Mouse (Mus musculus) splenic B cell, adult 2 months (primary cell): Measurements from ENCODE around the gene Adrm1.

Source experiments
- DNase-seq: peaks from one replicate; pipeline ENCODE4 v3.0.0-alpha.2; 2011; ENCODE audit warnings: low read depth, low spot score
- H3K27me3 ChIP-seq: 2 replicates; pipeline ENCODE4 v1.6.1; 2012; ENCODE audit warnings: mild to moderate bottlenecking, low read length, moderate library complexity, mixed read lengths; ENCODE audit not compliant: control insufficient read depth, poor library complexity, insufficient read depth, severe bottlenecking
- H3K36me3 ChIP-seq: 2 replicates; pipeline ENCODE4 v1.6.1; 2012; ENCODE audit warnings: mild to moderate bottlenecking, low read length, moderate library complexity, mixed read lengths; ENCODE audit not compliant: control insufficient read depth, poor library complexity, insufficient read depth, severe bottlenecking

Gene Adrm1

DNA sequence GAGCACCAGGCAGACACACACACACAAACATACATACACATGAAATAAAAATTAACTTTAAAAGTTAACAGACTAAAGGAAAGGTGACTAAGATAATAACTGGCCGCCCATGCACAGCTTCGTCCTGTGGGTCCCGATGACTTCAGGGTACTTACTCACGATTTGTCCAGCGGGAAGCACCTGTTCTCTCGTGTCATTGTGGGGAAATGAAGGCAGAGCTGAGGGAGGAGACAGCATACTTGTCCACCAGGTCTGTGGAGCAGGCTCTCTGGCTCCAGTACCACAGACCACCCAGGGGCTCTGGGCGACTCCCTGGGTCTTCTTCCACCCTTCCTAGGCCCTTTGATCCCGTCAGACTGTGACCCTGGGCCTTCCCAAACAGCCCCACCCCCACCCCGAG, 30.0 kb downstream of the Adrm1 start:
- no peak for DNase-seq
- H3K27me3 ChIP-seq: no peaks in the 10 kb centered on the region
- no peaks in the 10 kb centered on the region for H3K36me3 ChIP-seq

DNA sequence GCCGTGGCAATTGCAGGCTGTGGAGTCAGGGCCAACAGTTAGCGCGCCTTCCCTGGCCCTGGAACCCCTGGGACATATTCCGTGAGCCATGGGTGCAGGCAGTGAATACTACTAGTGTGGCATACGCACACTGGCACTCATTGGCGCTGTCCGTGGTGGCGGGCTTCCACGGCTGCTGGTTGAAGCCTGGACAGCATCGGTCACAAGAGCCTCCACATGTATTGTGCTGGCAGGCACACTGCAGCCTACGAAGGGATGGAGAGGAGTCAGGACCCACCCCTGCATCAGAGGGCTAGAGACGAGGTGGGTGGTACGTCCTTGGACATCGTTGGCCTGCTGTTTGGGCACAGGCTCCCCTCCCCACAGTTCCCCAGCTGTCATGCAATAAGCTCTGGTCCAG, 31.0 kb downstream of the Adrm1 start:
- no peaks in the 10 kb centered on the region for H3K36me3 ChIP-seq
- DNase-seq: no peak
- no peaks in the 10 kb centered on the region for H3K27me3 ChIP-seq

DNA sequence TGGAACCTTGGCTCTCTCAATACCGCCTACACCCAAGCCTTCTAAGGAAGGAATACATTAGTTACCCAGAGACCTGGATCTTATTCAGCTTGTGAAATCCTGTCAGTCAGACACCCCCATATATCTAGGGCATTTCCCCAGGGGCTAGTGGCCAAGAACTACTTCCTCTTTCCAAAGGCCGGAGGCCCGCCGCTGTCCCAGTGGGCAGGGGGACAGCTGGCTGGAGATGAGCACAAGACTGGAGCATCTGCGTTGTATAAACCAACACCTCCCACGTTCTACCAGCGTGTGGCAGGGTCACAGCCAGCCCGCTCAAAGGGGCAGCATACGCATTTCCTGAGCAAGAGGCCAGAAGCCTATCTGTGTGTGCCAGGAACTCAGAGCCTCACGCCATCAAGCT, 31.5 kb downstream of the Adrm1 start:
- no peaks in the 10 kb centered on the region for H3K27me3 ChIP-seq
- H3K36me3 ChIP-seq: no peaks in the 10 kb centered on the region
- DNase-seq: peak; percentile 38

DNA sequence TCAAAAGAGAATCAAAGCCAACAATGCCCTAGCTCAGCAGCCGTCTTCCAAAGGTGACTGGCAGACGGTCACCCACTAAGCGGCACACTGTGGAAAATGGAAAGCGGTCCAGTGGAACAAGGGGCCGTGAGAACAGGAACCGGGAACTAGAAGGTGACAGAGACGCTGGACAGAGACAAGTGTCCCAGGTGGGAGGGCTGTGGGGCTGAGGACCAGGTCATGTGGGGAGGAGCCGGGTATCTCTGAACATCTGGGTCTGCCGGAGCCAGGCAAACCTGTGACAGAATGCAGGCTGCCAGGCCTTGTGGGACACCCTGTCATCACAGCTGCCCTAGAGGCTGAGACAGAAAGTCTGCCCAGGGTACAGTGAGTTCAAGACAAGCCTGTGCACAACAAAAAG, 33.2 kb downstream of the Adrm1 start:
- Histone ChIP-seq H3K36me3 (no peaks in the 10 kb centered on the region), H3K27me3 (no peaks in the 10 kb centered on the region)
- DNase-seq: no peak

DNA sequence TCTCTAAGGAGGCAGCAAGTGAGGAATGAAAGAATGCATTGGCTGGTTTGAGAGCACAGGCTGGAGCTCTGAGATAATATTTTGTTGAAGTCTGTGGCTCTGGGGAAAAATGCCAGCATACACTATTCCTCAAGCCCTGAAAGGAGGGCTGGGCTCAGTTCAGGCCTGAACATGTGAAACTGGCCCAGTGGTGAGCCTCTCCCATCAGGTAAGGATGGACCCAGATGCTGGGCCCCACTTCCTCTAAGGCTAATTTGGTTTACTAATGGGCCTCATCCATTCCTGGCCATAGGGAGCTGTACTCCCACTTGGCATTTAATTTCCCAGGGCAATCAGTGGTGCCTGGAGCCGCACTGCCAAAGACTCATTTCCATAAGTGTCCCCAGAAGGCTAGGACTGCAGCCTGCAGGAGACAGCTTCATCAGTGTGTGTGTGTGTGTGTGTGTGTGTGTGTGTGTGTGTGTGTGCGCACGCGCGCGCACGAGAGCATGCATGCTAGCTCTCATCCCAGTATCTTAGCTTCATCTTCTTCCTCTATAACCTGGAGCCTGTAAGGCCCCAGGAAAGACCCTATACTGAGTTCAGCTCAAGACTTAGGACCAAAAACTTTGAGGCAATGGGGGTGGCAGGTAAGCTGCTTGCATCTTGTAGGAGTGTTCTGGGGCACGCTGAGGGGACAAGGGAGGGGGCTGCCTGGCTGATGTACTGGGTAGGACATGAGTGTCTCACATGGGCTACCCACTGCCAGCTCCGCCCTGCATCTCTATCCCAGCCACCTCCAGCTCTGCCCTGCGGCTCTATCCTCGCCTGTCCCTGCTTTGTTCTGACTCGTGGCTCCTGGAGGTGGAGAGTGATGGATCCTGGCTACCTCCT, 34.0 kb downstream of the Adrm1 start:
- H3K27me3 ChIP-seq: no peaks in the 10 kb centered on the region
- DNase-seq: no peak
- no peaks in the 10 kb centered on the region for H3K36me3 ChIP-seq

DNA sequence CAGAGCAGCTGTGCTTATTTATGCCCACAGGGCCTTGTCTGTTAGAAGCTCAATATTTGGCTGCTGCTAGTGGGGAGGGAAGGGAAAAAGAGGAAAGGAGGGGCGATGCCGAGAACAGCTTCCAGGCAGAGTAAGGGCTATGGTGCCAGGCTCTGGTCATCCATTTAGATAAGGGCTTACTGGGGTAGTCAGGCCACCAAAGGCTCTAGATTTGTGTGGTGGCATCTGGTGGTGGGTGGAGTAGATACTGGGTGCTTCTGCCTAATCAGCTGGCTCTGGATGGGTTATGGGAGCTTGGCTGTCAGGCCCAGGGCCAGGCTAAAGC, 34.6 kb downstream of the Adrm1 start:
- Histone ChIP-seq H3K27me3 (no peaks in the 10 kb centered on the region), H3K36me3 (no peaks in the 10 kb centered on the region)
- DNase-seq: no peak

DNA sequence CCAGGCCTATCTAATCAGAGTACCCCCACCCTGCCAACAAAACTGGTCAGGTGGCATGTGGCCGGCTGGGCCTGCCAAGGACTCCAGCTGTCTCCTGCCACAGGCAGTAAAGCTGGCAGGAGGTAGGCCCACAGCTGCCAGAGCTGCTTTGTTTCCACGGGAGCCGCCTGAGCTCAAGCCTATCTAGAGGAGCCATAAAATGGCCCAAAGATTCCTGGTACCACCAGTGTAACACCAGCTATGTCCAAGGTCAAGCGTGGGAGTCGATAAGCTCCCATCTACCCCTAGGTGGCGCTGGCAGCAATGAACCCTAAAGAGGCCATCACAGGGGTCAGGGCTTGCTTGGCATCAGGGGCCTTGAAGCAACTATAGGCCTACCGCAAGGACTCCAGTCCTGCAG, 36.6 kb downstream of the Adrm1 start:
- Histone ChIP-seq H3K36me3 (no peaks in the 10 kb centered on the region), H3K27me3 (no peaks in the 10 kb centered on the region)
- peak; percentile 37 for DNase-seq

DNA sequence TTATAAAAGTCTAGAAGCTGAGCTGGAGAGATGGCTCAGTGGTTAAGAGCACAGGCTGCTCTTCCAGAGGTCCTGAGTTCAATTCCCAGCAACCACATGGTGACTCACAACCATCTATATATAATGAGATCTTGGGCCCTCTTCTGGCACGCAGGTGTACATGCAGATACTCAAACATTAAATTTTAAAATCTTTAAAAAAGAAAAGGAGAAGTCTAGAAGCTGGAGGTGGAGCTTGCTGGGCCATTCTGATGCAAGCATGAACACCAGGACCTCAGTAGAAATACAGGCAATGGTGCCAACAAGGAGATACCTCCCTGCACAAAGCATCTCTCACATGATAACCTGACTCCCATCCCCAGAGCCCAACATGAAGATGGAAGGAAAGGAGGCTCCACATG, 37.7 kb downstream of the Adrm1 start:
- no peak for DNase-seq
- Histone ChIP-seq H3K36me3 (no peaks in the 10 kb centered on the region), H3K27me3 (no peaks in the 10 kb centered on the region)

DNA sequence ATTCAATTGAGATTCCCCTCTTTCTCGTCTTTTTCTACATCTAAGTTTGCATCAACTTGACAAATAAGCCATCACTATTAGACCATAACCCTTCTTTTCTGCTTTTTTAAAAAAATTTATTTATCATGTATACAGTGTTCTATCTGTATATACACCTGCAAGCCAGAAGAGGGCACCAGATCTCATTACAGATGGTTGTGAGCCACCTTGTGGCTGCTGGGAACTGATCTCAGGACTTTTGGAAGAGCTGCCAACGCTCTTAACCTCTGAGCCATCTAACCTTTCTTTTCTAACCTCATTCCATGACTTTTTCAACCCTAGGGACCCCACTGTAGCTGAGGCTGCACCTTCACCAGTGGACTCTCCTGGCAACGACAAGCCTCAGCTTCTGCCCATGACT, 41.0 kb downstream of the Adrm1 start:
- no peaks in the 10 kb centered on the region for H3K27me3 ChIP-seq
- no peaks in the 10 kb centered on the region for H3K36me3 ChIP-seq
- no peak for DNase-seq

DNA sequence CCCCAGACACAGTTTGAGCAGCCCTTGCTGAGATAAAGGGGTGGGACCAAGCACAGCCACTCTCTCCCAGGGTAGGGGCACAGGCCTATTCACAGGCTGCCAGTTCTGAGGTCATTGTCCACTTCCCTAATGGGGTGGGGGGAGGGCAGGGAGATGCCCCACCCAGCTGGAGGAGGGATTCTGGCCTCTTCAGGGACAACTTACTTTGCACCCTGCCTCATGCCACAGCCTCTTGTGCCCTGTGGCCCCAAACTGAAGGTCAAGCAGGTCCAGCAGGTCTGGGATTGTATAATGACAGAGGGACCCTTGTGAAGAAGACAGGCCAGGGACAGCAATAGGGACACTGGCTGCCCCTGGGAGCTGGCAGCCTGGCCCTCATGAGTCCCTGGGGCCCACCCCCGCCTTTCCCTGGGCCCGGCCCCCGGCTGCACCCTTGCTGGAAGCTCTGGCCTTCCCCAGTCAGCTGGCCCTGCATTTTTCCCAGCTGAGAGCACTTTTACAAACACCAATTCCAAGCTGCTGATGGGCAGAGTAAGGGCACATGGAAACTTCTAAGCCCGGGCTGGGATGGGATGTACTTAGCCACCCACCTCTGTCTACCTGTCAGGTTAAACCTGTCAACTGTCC, 43.2 kb downstream of the Adrm1 start:
- DNase-seq: no peak
- Histone ChIP-seq H3K27me3 (no peaks in the 10 kb centered on the region), H3K36me3 (no peaks in the 10 kb centered on the region)

DNA sequence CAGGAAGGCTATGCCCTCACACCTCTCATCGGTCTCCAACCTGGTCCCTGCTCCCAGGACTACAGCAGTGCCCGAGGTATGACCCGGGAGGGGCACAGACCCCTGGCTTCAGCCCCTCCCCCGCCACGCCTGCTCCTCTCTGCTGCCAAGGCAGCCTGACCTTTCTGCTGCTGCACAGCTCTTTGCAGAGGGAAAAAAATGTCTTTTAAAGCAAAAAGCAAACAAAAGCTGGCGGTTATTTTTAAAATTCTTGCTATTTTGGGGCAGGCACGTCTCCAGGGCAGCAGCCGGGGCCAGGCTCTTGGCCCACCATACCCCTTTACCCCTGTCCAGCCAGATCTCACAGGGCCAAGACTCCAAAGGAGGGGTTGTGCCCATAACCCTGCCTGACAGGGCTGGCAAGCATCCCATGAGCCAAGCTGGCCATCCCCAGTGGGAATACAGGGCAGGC, 43.8 kb downstream of the Adrm1 start:
- H3K36me3 ChIP-seq: no peaks in the 10 kb centered on the region
- no peak for DNase-seq
- no peaks in the 10 kb centered on the region for H3K27me3 ChIP-seq

DNA sequence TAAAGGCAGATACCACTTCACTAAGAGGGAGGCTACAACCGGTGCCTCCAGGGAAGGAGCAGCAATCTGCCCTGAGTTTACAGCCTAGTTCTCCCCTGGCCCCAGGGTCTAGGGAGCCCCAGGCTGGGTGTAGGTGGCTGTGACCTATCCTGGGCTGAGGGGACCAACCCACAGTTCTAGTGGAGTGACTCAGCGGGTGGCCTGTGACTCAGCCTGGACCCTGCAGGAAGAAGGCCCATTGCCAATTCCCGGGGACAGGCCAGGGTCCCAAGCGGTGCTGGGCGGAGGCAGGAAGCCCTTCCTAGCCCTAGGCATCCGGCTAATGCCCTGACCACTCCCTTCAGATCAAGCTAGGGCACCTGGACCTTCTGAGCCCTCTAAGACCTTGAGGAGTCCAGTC, 44.7 kb downstream of the Adrm1 start:
- no peaks in the 10 kb centered on the region for H3K36me3 ChIP-seq
- DNase-seq: no peak
- H3K27me3 ChIP-seq: no peaks in the 10 kb centered on the region

DNA sequence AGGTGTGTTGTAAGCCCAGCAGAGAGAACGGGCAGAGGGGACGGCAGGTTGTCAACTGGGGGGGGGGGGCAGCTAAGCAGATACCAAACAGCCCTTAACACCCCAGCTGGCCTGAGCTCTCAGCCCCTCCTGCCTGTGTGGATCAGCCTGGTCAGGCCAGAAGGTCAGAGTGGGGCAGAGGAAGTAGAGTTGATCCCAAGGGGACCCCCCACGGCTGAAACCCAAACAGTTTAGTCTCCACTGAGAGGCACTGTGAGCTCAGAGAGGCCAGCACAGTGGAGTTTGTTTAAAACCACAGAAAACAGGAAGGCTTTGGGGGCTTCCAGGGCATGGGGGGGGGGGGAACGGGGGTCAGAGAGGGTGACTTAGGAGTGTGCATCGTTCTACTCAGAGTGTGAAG, 45.6 kb downstream of the Adrm1 start:
- DNase-seq: no peak
- Histone ChIP-seq H3K36me3 (no peaks in the 10 kb centered on the region), H3K27me3 (no peaks in the 10 kb centered on the region)

DNA sequence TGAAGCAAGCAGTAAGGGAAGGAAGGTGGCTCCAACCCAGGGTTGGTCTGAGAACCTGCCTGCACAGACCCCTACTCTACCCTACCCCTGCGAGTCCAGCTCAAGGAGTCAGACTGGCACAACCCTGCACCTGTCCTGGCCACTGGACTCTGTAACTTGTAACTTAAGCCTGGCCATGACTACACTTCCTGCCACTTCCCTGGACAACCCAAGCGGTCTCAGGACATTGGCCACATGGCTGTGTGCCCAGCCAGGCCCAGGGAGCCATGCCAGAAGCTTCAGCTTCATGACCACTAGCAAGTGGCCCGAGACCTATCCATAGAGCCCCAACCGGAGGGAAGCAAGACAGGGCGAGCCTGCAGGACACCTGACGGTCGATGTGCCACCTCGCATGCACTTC, 46.3 kb downstream of the Adrm1 start:
- H3K27me3 ChIP-seq: no peaks in the 10 kb centered on the region
- H3K36me3 ChIP-seq: no peaks in the 10 kb centered on the region
- no peak for DNase-seq

DNA sequence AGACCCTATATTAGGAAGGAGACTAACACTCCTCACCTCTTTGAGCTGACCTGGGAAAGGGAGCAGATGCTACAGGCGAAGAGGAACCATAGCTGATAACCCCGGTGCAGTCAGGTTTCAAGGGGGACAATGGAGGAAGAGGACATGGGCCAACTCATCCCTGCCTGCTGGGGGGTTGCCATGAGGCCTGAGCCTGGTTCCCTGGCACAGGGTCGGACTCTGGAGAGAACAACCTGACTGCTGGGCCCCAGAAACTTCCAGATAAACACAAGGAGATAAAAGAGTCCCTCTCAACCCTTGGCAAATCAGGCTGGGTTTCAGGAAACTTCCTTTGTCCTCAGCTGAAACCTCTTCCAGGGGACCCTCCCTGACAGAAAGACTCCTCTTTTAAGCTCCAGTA, 47.0 kb downstream of the Adrm1 start:
- DNase-seq: no peak
- Histone ChIP-seq H3K27me3 (no peaks in the 10 kb centered on the region), H3K36me3 (no peaks in the 10 kb centered on the region)

DNA sequence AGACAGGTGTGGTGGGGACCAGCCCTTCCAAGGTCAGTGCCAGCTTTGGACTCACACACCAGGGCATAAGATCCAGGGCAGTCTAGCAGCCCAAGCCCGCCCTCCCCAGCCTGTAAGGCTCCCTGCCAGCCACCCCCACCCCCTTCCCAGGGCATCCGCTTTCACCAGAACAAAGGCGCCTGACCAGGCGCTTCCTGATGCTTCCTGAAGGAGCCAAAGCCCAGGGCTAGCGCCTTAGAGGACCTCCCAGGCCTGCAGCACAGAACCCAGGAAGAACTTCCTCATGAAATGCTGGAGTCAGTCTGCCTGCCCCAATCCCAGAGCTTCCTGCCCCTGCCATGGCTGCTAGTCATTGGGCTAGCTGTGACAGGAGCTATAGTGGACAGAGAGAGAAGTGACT, 47.4 kb downstream of the Adrm1 start:
- no peaks in the 10 kb centered on the region for H3K36me3 ChIP-seq
- no peak for DNase-seq
- no peaks in the 10 kb centered on the region for H3K27me3 ChIP-seq
